Mouse (Mus musculus): ENCODE data around the gene Kcnmb3.

GRCm38 (mm10) chr3:32488172-32488571 is 3.9 kb downstream of the Kcnmb3 start:
- TF ChIP-seq CTCF (IDR thresholded peaks at IDR 0.05; ENCODE audit: insufficient read depth, low read length): no peak
- TF ChIP-seq POLR2A (IDR thresholded peaks at IDR 0.05; ENCODE audit: borderline replicate concordance, extremely low read depth, low read depth, low read length): no peak

All from lung, adult 2 months (tissue).